Mouse (Mus musculus) heart, adult 18-20 months (tissue): Measurements from ENCODE around the gene Cd101. TPM values are rescaled to one million over a fixed set of nuclear protein-coding genes. Genes with fewer than 3 reads are reported as not detected.

Experiments
- DNase-seq, 2 experiments: peaks; one replicate each; pipeline ENCODE4 v3.0.0; 2021 to 2022; ENCODE audit warnings: mixed read lengths in 1 of 2
- total RNA-seq, 2 experiments: library from RNA; stranded (reverse); gene quantifications; 2 replicates each; pipeline ENCODE4 v1.2.3; 2021

Gene Cd101
- total RNA-seq, 2 experiments from 2014 or later, result 0.10 to 0.15 TPM

DNA sequence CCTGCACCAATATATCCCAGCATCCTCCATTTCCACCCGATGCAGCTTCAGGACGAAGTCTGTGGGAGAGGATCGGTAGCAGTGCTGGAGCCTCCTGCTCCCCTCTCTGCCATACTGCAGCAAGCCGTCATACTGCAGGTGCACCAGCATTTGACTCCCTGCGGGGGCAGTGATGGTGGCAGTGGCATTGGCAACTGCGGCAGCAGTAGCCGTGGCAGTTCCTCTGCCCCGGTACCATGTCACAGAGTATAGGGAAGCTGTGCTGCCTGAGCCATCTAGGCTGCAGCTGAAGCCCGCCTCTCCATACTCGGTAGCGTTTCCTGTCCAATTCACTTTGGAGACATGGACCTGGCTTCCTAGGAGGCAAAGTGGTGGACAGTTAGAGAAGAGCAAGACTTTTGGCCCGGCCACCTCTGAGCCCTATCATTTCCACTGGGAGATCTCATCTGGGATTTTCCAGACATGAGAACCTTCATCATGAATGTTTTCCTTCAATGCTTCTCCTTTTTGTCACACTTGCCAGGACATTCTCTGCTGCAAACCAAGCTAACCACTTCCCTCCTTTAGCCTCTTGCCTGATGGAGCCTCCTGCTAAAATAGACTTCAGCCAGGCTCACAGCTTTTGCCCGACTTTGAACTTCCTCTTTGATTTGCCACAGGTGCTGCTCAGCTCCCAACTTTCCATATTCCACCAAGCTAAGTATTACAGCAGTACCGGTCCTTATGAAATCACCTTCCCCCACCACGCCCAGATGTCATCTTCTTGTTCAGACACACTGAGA is 25.6 kb downstream of the Cd101 start:
- DNase-seq, result peak in 1 of 2 experiments; percentile 45

DNA sequence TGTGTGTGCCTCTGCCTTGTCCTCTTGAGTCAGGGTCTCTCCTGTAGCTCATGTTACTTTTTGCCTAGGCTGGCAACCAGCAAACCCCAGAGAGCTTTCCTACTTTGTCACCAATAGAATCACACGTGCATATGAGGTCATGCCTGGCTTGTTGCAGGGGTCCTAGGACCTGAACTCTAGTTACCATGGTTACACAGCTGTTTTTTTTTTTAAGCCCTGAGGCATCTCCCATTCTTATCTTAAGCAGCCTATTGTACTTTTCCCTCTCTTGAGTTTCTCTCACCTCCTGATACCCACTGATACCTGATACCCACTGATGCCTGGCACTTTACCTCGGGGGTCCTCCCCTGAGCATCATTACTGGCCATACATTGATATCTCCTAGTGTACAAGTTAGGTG is 29.6 kb downstream of the Cd101 start:
- DNase-seq, result no peak

- DNase-seq, result peak; percentile 75 to 86
Measured at GRCm38 (mm10) chr3:100998904-100999340, 30.4 kb downstream of the Cd101 start.

DNA sequence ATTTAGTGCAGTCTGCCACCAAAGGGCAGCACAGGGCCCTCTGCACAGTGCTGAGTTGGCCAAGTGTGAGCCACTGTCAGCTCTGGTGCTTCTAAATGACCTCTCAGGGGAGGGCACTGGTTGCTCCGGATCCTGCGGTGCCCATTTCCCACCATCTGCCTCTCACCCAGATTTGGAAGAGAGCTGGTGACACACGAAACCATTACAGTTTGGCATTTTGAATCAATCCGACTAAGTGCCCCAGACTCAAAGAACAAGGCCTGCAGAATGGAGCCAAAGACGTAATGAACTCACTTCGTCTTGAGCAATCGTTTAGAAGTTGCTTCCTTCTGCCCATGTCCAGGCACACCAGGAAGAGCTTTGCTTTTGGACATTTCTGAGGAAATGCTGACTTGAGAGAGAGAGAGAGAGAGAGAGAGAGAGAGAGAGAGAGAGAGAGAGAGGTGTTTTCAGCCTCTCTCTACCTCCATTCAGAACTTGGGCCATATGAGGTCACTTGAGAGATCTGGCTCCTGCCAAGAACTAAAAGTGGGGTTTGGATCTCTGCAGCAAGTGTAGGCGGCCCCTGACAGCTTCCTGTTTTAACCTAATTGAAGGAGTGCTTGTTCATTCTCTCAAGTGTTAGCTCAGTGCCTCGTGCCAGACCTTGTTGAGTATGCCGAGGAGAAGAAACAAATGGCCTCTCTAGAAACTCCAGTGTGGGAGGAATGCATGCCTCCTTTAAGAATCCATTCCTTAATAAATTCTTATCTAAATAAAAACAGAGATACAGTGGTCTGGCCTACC is 31.4 kb downstream of the Cd101 start:
- DNase-seq, result peak; percentile 61 to 75

- peak; percentile 20 to 26 for DNase-seq
Measured at GRCm38 (mm10) chr3:100994252-100994651, 35.1 kb downstream of the Cd101 start.

- DNase-seq, result peak; percentile 70 to 72
Measured at GRCm38 (mm10) chr3:100993718-100994117, 35.6 kb downstream of the Cd101 start.

GRCm38 (mm10) chr3:100993158-100993557 is 36.2 kb downstream of the Cd101 start:
- peak; percentile 53 to 66 for DNase-seq

GRCm38 (mm10) chr3:100990231-100990630 is 39.1 kb downstream of the Cd101 start:
- no peak for DNase-seq

GRCm38 (mm10) chr3:100989417-100989816 is 39.9 kb downstream of the Cd101 start:
- DNase-seq, result no peak

DNA sequence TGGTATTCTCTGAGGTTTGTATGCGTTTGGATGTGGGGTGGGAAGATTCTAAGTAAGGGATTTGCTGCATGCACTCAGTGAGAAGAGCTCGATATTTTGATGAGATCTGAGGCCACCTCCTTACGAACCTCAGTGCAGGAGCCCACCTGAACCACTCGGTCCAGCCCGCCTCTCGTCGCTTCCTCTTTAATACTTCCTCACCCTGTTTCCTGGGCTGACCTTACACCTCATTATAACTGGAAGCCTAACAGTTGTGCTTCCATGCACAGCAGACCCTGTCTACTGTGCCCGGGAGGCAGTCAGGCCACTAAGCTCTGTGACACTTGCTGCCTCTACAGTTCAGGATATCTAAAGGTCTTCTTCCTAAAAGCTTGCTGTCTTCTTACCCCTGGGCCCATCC is 50.1 kb downstream of the Cd101 start:
- DNase-seq, result no peak

DNA sequence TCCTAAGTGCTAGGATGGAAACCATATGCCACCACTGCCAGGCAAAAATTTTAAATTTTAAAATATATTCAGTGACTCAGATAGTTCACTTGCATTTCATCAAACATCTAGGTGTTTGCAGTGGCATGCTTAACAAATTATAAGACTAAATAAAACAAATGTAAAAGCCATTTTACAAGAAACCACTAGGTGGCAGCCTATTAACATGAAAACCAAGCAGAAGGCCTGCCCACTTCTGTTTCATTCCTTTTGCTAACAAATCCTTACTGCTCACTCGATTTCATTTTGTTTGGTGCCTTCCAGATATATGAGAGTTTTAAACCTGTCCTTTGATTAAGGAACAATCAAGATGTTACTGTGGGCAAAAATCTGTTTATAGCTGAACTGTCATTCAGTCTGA is 55.5 kb downstream of the Cd101 start:
- peak; percentile 36 to 64 for DNase-seq

GRCm38 (mm10) chr3:100969176-100969917 is 60.0 kb downstream of the Cd101 start, which contains the start of gene Ttf2:
TSS of gene Ttf2 (minus strand) at chr3:100969663.
- DNase-seq, result peak; percentile 95 to 99

DNA sequence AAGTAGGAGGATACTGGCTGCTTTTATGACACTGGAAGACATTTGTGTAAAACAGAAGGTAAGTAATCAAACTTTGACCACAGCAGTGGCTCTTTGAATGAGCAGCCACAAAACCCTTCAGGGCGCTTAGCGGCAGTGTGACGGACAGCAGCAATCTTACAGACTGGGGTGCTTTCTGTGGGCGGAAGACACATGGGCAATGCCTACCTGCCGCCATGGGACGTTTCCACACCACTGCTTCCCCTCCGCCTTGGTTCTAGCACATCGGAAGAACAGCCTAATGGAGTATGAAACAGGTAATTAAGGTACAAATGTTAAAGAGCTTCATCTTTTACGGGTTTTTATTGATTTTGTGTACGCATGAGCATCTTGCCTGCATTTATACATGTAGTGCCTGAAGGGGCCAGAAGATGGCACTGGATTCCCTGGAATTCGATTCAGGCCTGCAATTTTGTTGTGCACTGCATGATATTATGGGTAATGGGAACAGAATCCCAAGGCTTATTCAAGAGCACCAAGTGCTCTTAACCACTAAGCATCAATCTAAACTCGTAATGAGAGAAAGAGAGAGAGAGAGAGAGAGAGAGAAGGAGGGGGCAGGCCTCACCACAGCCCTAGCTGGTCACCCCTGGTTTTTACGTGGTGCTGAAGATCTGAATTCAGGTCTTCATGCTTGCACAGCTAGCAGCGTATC is 65.4 kb downstream of the Cd101 start:
- peak in 1 of 2 experiments; percentile 71 for DNase-seq

- no peak for DNase-seq
Measured at GRCm38 (mm10) chr3:100961501-100961900, 67.9 kb downstream of the Cd101 start.

GRCm38 (mm10) chr3:100961007-100961406 is 68.3 kb downstream of the Cd101 start:
- DNase-seq, result no peak

DNA sequence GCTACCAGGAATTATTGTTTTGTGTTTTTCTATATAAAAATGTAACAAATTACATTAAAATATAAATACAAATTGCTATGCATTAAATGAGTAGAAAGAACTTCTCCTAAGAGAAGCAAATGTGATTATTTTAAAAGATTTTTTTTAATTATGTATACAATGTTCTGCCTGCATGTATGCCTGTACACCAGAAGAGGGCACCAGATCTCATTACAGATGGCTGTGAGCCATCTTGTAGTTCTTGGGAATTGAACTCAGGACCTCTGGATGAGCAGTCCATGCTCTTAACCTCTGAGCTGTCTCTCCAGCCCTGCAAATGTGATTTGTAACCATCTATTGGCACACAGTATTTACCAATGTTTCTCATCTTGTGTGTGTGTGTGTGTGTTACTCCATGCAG is 74.7 kb downstream of the Cd101 start:
- DNase-seq, result no peak

- peak; percentile 15 to 19 for DNase-seq
Measured at GRCm38 (mm10) chr3:100951531-100951930, 77.8 kb downstream of the Cd101 start.

DNA sequence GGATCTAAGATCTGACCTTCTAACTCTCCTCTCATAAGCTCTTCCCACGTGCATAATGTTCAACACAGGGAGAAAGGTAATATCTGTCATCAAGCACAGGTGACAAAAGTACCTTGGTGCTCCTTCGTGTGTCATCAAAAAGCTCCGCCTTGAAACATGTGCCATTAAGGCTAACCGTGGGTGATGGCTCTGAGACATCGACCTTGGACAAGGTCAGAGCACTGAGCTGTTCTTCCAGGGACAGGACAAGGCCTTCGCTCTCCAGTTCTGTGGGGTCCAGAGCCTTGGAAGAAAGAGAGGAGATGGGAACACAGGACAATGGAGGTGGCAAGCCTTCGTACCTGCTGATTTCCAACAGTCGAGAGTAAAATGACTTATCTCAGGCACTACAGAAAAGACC is 82.1 kb downstream of the Cd101 start:
- DNase-seq, result no peak
